Mouse (Mus musculus) E14TG2a.4 (cell line): ENCODE results near the gene Efcc1.

ENCODE experiments used
- CTCF ChIP-seq: conservative IDR thresholded peaks from 2 replicates; pipeline ENCODE4 v1.5.1; 2014; ENCODE audit warnings: low read length
- NANOG ChIP-seq: IDR thresholded peaks from 2 replicates; pipeline ENCODE4 v1.6.1; 2014; ENCODE audit warnings: borderline replicate concordance, low read length, mixed read lengths

GRCm38 (mm10) chr6:87722631-87723030, 8.0 kb upstream of the Efcc1 start:
- no peak for TF ChIP-seq CTCF
- no peak for TF ChIP-seq NANOG
